Mouse (Mus musculus): ENCODE measurements around the gene Dhx8. TPM values are rescaled to one million over a fixed set of nuclear protein-coding genes. Genes with fewer than 3 reads are reported as not detected.
A peak's percentile ranks its signal among the peaks of the same experiment; 100 is the strongest.

Gene Dhx8
- polyA plus RNA-seq, 1 experiment = 11.2 TPM

DNA sequence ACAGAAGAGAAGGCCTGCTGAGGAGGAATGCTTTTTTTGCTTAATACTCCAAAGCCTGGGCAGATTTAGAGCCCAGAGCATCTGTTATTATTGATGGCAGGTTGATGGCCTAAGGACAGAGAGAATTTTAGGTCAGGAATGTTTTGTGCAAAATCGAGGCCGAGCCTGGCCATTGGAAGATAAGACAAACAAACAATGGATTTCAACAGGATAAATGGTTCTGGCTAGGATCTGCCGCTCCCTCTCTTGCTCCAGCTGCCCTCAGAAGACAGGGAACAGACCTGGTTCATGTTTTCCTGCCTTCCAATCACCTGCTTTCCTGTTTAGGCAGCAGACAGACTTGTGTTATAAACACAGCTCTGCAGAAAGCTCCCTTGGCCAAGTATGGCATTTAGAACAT, 3.4 kb upstream of the Dhx8 start:
- no peaks in the 10 kb centered on the region; the same call in 1 of the 2 replicates for H3K27me3 ChIP-seq (ENCODE audit: control insufficient read depth, insufficient read depth, low read length)
- no peaks in the 10 kb centered on the region for H3K4me1 ChIP-seq (ENCODE audit: control insufficient read depth, insufficient read depth, insufficient read length)
- H3K4me3 ChIP-seq (ENCODE audit: extremely low read depth, insufficient read depth, insufficient read length) = no peak overlapping the region
- no peak for DNase-seq (ENCODE audit: low read depth in 1 of 2, low spot score in 2 of 2)
- WGBS = 76% methylated on average over 3 of the region's 3 CpGs
- H3K27ac ChIP-seq (ENCODE audit: insufficient read depth, low read length) = no peak overlapping the region
- no peaks in the 10 kb centered on the region for H3K36me3 ChIP-seq (ENCODE audit: control insufficient read depth, insufficient read depth, low read length)
- TF ChIP-seq CTCF (IDR thresholded peaks at IDR 0.05; ENCODE audit: extremely low read depth, insufficient read depth, insufficient read length, insufficient replicate concordance) (no peak), POLR2A (IDR thresholded peaks at IDR 0.05; ENCODE audit: low read depth, low read length) (no peak)

DNA sequence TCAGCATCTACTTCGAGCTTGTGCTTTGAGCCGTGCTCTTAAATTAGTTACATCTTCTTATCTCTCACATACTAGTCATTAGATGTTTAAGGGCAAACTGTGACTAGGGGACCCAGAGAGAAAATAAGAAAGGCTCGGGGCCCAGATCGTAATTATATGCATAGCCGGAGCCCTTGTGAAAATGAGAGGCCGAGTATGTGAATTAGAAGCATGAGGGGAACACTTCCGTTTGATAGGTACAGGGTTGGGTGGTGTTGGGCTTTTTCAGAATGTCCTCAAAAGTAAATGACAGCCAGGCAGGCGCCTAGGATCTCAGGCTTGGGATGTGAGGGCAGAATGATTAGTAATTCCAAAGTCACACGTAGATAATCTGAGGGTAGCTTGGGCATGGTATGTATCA, 877 bp downstream of the Dhx8 start:
- DNase-seq (ENCODE audit: low read depth in 1 of 2, low spot score in 2 of 2) = no peak
- H3K4me3 ChIP-seq (ENCODE audit: extremely low read depth, insufficient read depth, insufficient read length) = peak overlapping the region; percentile 89
- 26% methylated on average over 9 of the region's 9 CpGs for WGBS

DNA sequence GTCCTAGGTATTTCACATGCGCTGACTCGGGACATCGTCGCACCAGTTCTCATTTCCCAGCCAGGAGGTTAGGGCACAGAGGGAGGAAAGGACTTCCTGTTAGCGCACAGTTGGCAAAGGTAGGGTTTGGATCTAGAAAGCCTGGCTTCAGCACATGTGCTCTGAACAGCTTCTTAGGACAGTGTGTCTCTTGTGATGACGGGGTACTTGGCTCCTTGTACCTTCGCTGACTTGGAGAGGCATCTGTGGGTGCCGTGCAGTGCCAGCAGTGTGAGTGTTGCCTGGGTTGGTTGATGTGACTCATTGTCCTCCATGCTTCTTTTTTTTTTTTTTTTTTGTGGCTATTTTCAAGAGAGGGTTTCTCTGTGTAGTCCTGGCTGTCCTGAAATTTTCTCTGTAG, 23.9 kb downstream of the Dhx8 start:
- Histone ChIP-seq H3K36me3 (ENCODE audit: control insufficient read depth, insufficient read depth, low read length) (peaks cover 55% of the 10 kb centered on the region), H3K4me3 (ENCODE audit: extremely low read depth, insufficient read depth, insufficient read length) (no peak overlapping the region), H3K27me3 (ENCODE audit: control insufficient read depth, insufficient read depth, low read length) (no peaks in the 10 kb centered on the region), H3K4me1 (ENCODE audit: control insufficient read depth, insufficient read depth, insufficient read length) (no peaks in the 10 kb centered on the region), H3K27ac (ENCODE audit: insufficient read depth, low read length) (no peak overlapping the region)
- TF ChIP-seq CTCF (IDR thresholded peaks at IDR 0.05; ENCODE audit: extremely low read depth, insufficient read depth, insufficient read length, insufficient replicate concordance) (no peak), POLR2A (IDR thresholded peaks at IDR 0.05; ENCODE audit: low read depth, low read length) (no peak)
- WGBS = 95% methylated on average over 8 of the region's 8 CpGs
- DNase-seq (ENCODE audit: low read depth in 1 of 2, low spot score in 2 of 2) = no peak

More for the DNA sequence above, 877 bp downstream of the Dhx8 start:
- TF ChIP-seq POLR2A (IDR thresholded peaks at IDR 0.05; ENCODE audit: low read depth, low read length) (no peak), CTCF (IDR thresholded peaks at IDR 0.05; ENCODE audit: extremely low read depth, insufficient read depth, insufficient read length, insufficient replicate concordance) (no peak)
- Histone ChIP-seq H3K4me1 (ENCODE audit: control insufficient read depth, insufficient read depth, insufficient read length) (no peaks in the 10 kb centered on the region), H3K36me3 (ENCODE audit: control insufficient read depth, insufficient read depth, low read length) (peaks cover 20% of the 10 kb centered on the region), H3K27ac (ENCODE audit: insufficient read depth, low read length) (no peak overlapping the region), H3K27me3 (ENCODE audit: control insufficient read depth, insufficient read depth, low read length) (no peaks in the 10 kb centered on the region; the same call in 1 of the 2 replicates)

DNA sequence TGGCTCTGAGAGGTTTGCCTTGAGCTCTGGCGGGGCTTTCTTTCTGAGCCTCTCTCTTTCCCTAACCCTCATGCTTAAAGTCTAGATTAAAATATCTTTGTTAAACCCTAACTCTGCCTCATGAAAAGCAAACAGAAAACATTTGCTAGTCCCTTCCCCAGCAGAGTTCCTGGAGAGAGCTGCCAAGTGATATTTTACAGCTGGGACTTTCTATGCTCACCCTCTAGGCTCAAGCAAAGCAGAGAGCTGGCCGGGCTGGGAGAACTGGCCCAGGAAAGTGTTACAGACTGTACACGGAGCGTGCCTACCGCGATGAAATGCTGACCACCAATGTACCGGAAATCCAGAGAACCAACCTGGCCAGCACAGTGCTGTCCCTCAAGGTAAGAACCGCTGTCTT, 24.6 kb downstream of the Dhx8 start:
- Histone ChIP-seq H3K36me3 (ENCODE audit: control insufficient read depth, insufficient read depth, low read length) (peaks cover 60% of the 10 kb centered on the region), H3K27ac (ENCODE audit: insufficient read depth, low read length) (no peak overlapping the region), H3K27me3 (ENCODE audit: control insufficient read depth, insufficient read depth, low read length) (no peaks in the 10 kb centered on the region), H3K4me3 (ENCODE audit: extremely low read depth, insufficient read depth, insufficient read length) (no peak overlapping the region), H3K4me1 (ENCODE audit: control insufficient read depth, insufficient read depth, insufficient read length) (no peaks in the 10 kb centered on the region)
- 88% methylated on average over 8 of the region's 8 CpGs for WGBS
- DNase-seq (ENCODE audit: low read depth in 1 of 2, low spot score in 2 of 2) = no peak
- no peak for TF ChIP-seq CTCF (IDR thresholded peaks at IDR 0.05; ENCODE audit: extremely low read depth, insufficient read depth, insufficient read length, insufficient replicate concordance)
- no peak for TF ChIP-seq POLR2A (IDR thresholded peaks at IDR 0.05; ENCODE audit: low read depth, low read length)

DNA sequence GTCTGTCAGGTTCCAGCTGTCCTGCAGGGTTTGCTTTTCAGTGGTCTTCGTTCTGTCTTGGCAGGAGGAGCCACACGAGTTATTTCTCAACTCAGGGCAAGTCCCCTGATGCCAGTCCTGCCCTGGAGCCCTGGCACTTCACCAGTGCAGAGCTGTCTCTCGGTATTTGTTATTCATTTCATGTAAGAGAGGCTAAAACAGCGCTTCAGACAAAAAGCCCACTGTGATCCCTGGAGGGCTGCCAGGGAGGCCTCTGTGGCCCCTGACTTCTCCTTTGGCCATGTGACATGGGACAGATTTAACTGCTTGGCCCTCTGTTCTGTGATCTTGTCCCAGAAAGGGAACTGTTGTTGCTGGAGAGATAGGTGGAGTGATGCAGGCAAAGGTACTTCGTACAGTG, 25.7 kb downstream of the Dhx8 start:
- H3K27ac ChIP-seq (ENCODE audit: insufficient read depth, low read length) = no peak overlapping the region
- peaks cover 50% of the 10 kb centered on the region for H3K36me3 ChIP-seq (ENCODE audit: control insufficient read depth, insufficient read depth, low read length)
- 83% methylated on average over 5 of the region's 5 CpGs for WGBS
- TF ChIP-seq CTCF (IDR thresholded peaks at IDR 0.05; ENCODE audit: extremely low read depth, insufficient read depth, insufficient read length, insufficient replicate concordance) = no peak
- TF ChIP-seq POLR2A (IDR thresholded peaks at IDR 0.05; ENCODE audit: low read depth, low read length) = no peak
- no peaks in the 10 kb centered on the region for H3K27me3 ChIP-seq (ENCODE audit: control insufficient read depth, insufficient read depth, low read length)
- no peaks in the 10 kb centered on the region for H3K4me1 ChIP-seq (ENCODE audit: control insufficient read depth, insufficient read depth, insufficient read length)
- no peak for DNase-seq (ENCODE audit: low read depth in 1 of 2, low spot score in 2 of 2)
- no peak overlapping the region for H3K4me3 ChIP-seq (ENCODE audit: extremely low read depth, insufficient read depth, insufficient read length)

DNA sequence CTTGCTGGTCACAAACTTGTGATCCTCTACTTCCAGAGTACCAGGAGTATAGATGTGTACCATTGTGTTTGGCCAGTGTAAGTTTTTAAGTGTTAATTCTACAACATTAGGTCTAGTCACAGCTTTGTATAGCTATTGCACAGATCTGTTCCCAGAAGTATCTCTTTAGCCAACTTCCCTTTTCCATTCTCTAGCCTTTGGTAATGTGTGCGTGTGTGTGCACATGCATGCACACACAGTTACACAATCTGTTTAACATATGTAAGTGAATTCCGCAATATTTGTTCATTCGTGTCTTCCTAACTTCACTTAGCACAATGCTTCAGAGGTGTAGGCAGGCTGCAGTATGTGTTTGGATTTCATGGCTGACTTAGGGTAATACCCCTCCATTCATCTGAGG, 26.8 kb downstream of the Dhx8 start:
- H3K27me3 ChIP-seq (ENCODE audit: control insufficient read depth, insufficient read depth, low read length) = no peaks in the 10 kb centered on the region
- WGBS = 93% methylated on average over 3 of the region's 3 CpGs
- H3K4me1 ChIP-seq (ENCODE audit: control insufficient read depth, insufficient read depth, insufficient read length) = no peaks in the 10 kb centered on the region
- DNase-seq (ENCODE audit: low read depth in 1 of 2, low spot score in 2 of 2) = no peak
- H3K4me3 ChIP-seq (ENCODE audit: extremely low read depth, insufficient read depth, insufficient read length) = no peak overlapping the region
- H3K36me3 ChIP-seq (ENCODE audit: control insufficient read depth, insufficient read depth, low read length) = peaks cover 50% of the 10 kb centered on the region
- no peak overlapping the region for H3K27ac ChIP-seq (ENCODE audit: insufficient read depth, low read length)
- TF ChIP-seq POLR2A (IDR thresholded peaks at IDR 0.05; ENCODE audit: low read depth, low read length) (no peak), CTCF (IDR thresholded peaks at IDR 0.05; ENCODE audit: extremely low read depth, insufficient read depth, insufficient read length, insufficient replicate concordance) (no peak)

DNA sequence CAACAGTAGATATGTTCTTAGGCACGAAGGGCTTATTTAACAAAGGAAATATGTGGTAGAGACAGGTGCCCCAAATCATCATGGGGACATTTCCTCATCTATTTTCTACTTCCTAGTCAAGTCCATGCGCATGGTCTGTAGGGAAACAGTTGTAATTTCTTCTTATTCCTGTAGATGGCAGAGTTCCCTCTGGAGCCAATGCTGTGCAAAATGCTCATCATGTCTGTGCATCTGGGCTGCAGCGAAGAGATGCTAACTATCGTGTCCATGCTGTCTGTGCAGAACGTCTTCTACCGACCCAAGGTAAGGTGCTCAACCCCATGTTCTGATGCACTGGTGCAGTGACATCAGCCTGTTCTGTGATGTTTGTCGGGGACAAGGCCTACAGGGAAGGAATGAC, 31.0 kb downstream of the Dhx8 start:
- H3K27me3 ChIP-seq (ENCODE audit: control insufficient read depth, insufficient read depth, low read length) = no peaks in the 10 kb centered on the region
- peaks cover 54% of the 10 kb centered on the region for H3K36me3 ChIP-seq (ENCODE audit: control insufficient read depth, insufficient read depth, low read length)
- no peaks in the 10 kb centered on the region for H3K4me1 ChIP-seq (ENCODE audit: control insufficient read depth, insufficient read depth, insufficient read length)
- no peak overlapping the region for H3K4me3 ChIP-seq (ENCODE audit: extremely low read depth, insufficient read depth, insufficient read length)
- no peak overlapping the region for H3K27ac ChIP-seq (ENCODE audit: insufficient read depth, low read length)
- no peak for TF ChIP-seq CTCF (IDR thresholded peaks at IDR 0.05; ENCODE audit: extremely low read depth, insufficient read depth, insufficient read length, insufficient replicate concordance)
- no peak for TF ChIP-seq POLR2A (IDR thresholded peaks at IDR 0.05; ENCODE audit: low read depth, low read length)
- DNase-seq (ENCODE audit: low read depth in 1 of 2, low spot score in 2 of 2) = peak in 1 of 2 experiments; percentile 25
- 59% methylated on average over 7 of the region's 7 CpGs for WGBS
